Mouse (Mus musculus): ENCODE measurements around the gene Olfr958.

The Olfr958 gene

DNA sequence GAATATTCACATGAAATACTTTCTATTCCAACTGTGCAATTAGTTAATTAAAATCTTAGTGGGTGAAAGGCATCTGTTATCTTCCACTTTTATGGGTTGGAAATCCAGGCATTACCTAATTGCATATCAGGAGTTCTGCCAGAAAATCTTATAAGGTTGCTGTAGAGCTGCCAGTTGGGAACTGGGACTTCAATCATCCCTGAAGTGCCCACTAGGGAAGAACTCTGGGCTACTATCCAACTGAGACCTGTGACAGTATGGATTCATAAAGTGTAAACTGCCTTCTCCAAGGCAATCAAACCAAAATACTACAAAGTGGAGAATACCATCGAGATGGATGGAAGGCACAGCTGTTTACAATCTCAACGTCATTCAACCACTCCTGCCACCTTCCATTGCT is at the start of gene Olfr958:
Gene Olfr958, minus strand, starts transcription at position 109 of the 400 bp plus-strand sequence.
- DNase-seq (ENCODE audit: inconsistent age in 2 of 2, low spot score in 1 of 2), result no peak

DNA sequence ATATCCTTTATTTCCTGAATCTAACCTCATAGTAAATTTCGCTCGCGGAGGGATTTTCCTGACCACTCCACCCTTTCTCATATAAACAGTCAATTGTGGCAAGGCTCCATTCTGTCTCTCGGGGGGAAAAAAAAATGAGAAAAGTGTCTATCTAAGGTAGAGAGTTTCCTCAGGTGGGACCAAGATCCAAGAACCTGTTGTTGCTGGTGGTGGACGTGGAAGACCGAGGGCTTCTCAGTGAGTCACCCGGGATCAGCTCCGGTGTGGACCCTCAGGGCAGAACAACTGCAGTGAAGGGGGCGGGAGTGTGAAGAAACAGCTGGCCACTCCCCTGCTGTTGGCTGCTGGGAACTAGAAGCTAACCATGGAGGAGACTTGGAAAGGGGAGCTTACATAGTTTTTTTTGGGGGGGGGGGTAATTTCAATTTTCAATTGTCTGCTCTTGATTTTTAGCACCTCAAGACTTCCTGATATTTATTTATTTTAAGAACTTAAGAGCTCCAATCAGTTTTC is 49.5 kb upstream of the Olfr958 start:
- peak; percentile 7 to 33 for DNase-seq (ENCODE audit: inconsistent age in 2 of 2, low spot score in 1 of 2)

DNA sequence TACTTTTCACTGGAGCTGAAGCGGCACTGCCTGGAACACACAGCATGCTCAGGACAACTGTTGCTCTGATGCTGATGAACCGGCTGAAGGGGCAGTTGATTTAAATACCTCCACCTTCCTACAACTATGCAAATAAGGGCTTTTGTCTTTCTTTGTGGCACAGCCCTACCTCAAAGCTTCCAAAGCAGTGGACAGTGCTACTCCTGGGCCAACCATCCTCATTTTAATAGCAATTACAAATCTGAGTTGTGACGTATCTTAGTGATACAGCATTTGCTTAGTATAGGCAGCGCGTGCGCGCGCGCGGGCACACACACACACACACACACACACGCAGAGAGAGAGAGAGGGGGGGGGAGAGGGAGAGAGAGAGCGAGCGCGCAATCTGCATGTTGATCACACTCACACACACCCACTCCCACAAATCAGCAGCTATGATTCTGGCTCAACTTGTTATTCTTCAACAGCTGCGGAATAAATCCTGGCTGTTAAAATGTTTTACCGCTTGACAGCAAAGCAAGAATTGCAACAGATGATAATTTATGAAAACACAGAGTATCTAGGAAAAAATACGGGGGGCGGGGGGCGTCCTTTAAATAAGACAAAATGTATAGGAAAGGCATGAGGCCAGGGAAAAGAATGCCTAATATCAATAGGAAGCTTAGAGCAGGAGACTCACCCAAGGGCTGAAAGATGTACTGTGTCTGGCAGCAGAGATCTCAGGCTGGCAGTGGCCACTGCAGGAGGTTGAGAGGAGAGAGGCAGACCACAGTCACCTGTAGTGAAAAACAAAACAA is 48.9 kb upstream of the Olfr958 start:
- DNase-seq (ENCODE audit: inconsistent age in 2 of 2, low spot score in 1 of 2), result peak in 1 of 2 experiments; percentile 26

GRCm38 (mm10) chr9:39577050-39577449 is 23.2 kb upstream of the Olfr958 start:
- DNase-seq (ENCODE audit: inconsistent age in 2 of 2, low spot score in 1 of 2), result no peak

- DNase-seq (ENCODE audit: inconsistent age in 2 of 2, low spot score in 1 of 2), result no peak
Measured at GRCm38 (mm10) chr9:39575469-39575868, 21.6 kb upstream of the Olfr958 start, which contains the start of gene Olfr959. TSS of gene Olfr959 (minus strand) at chr9:39575569.

DNA sequence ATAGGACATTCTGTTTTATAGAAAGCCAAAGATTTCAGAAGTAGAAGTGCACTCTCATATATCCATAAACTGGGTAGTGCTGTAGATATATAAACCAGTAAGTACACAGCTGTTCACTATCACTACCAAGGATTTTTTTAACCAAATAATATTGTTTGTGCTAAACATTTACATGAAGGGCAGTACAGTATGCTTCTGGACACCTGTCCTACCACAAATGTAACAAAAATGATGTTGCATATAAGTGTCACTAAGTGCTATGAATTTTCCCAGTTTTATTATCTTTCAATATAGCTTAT is 4.4 kb upstream of the Olfr958 start:
- no peak for DNase-seq (ENCODE audit: inconsistent age in 2 of 2, low spot score in 1 of 2)

DNA sequence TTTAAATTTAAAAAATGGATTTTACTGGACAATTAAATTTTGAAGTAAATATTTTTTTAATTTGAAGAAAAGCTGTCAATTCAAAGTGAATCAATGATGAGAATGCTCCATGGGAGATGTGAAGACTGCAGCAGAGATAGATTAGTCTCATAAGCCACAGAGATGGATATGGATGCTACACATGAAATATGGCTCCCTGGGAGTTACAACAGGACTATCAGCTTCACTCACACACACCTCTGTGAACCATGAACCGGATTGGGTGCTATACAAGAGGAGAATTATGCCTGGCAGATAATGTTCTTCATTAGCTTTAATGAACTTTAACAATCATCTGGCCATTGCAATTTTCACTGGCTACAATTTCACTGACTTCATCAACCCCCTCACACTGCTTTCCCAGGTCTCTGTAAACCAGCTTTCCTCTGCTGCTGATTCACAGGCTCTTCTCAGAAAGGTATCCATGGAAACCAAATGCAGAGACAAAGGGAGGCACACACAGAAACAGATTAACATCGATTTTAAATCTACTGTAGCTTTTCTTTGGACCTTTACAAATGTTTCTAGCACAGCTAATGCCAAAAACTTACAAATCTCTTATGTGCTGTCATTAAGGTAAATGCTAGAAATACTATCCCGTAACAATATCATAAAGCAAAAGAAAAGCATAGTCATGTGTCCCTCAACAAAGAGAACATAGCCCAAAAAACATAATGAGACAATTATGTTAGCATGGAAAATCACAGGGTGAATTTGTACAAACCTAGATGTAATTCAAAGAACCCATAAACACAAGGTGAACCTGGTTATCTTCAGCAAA is 3.9 kb upstream of the Olfr958 start:
- DNase-seq (ENCODE audit: inconsistent age in 2 of 2, low spot score in 1 of 2), result peak in 1 of 2 experiments; percentile 4

DNA sequence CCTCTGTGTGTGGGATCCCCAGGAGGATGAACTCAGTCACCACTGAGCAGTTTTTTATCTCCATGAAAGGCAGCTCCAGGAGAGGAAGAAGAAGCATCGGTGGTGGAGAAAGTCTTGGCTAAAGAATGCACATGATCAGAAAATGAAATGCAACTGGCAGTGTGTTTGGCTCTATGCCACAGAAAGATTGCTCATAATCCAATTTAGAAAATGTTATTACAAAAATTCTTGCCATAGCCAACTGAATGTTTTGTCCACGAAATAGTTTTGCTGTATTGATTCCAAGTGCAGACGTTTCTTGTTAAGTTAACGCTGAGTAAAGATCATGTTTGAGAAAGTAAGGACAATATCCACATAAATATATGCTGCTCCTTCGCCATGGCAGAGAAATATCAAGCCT is 3.0 kb downstream of the Olfr958 start:
- no peak for DNase-seq (ENCODE audit: inconsistent age in 2 of 2, low spot score in 1 of 2)

GRCm38 (mm10) chr9:39523616-39524285 is 30.1 kb downstream of the Olfr958 start:
- DNase-seq (ENCODE audit: inconsistent age in 2 of 2, low spot score in 1 of 2), result no peak

DNA sequence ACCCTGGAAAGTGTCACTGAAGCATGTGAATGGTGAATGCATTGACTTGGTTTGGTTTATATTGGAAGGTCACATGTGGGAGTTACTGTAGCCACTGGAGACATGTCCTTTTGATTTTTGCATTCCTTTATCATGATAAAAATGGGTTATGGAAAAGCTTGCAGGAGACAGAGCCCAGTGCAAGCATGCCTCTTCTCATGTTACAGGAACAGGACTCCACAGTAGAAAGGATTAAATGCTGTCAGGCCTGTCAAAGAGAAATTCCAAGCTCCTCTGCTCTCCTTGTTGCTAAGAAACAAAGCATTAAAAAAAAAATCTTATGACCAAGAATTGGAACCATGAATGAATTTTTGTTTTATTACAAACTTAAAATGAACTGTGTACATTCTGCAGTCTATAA is 35.3 kb downstream of the Olfr958 start:
- no peak for DNase-seq (ENCODE audit: inconsistent age in 2 of 2, low spot score in 1 of 2)

GRCm38 (mm10) chr9:39515531-39515930 is 38.3 kb downstream of the Olfr958 start, which contains the start of gene Olfr957:
TSS of gene Olfr957 (minus strand) at chr9:39515809.
- no peak for DNase-seq (ENCODE audit: inconsistent age in 2 of 2, low spot score in 1 of 2)

DNA sequence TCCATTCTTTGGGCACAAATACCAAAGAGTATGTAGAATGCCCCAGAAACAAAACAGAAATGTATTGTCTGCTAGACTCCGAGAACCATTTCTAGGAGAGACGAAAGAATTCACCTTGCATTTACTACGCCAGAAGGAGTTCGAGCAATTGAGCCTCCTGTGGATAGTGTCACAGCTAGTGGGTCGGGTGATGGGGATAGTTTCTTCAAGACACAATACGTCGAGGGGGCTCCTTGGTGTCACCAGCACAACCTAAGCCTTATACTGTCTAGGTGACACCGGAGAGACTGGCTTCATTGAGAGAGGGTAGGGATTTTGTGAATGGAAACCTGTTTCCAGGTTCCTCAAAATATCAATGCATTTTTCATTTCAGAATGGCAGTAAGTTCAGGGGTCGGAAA is 44.4 kb downstream of the Olfr958 start:
- DNase-seq (ENCODE audit: inconsistent age in 2 of 2, low spot score in 1 of 2), result no peak

DNA sequence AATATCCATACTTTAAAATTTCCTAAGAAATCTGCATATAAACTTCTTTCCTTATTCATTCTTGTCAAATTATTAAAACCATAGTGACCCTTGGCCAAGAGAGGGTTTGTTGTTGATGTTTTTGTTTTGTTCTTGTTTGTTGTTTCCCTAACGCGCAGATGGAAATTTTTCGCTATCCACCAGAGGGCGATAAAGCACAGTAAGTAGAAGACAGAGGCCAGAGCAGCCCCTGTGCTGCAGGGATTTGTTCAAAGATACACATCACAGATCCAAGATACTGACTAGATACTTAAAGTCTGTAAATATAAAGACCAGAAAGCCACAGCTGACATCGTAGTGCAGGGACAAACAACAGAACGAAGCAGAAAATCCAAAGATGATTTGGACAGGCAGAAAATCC is 44.9 kb downstream of the Olfr958 start:
- peak; percentile 23 to 77 for DNase-seq (ENCODE audit: inconsistent age in 2 of 2, low spot score in 1 of 2)
